Mouse (Mus musculus) adrenal gland (tissue): ENCODE data around the gene Crim1.

Experiments
- intact Hi-C: fragments of 180-260 bp; cut with DNase I; formaldehyde crosslinking; loops from one replicate; pipeline ENCODE4 v1.15.1; 2025

Gene Crim1

GRCm38 (mm10) chr17:78207246-78207645, 7.2 kb downstream of the Crim1 start:
- intact Hi-C loops = no loop called here

- intact Hi-C loops = no loop called here
Observed at GRCm38 (mm10) chr17:78208805-78209204, 8.8 kb downstream of the Crim1 start.

- intact Hi-C loops = no loop called here
Observed at GRCm38 (mm10) chr17:78209646-78210045, 9.6 kb downstream of the Crim1 start.

- intact Hi-C loops = no loop called here
Observed at GRCm38 (mm10) chr17:78211881-78212280, 11.8 kb downstream of the Crim1 start.

DNA sequence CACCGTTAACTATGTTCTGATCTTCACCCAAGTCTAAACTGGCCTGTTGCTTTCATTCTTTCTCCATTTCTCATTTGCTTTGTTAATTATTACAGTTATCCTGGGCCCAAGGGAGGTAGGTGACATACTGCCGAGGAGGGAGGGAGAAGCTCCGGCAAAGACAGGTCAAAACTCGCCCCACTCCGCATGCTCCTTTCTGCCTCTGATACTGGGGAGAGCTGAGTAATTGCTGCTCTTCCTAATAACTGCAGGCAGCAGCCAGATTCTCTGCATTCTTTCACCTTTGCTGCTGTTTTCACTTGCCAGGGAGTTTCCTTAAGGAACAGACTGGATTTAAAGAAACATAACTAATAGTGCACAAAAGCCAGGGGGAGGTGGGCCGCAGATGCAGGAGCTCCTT, 13.1 kb downstream of the Crim1 start:
- intact Hi-C loops = no loop called here

DNA sequence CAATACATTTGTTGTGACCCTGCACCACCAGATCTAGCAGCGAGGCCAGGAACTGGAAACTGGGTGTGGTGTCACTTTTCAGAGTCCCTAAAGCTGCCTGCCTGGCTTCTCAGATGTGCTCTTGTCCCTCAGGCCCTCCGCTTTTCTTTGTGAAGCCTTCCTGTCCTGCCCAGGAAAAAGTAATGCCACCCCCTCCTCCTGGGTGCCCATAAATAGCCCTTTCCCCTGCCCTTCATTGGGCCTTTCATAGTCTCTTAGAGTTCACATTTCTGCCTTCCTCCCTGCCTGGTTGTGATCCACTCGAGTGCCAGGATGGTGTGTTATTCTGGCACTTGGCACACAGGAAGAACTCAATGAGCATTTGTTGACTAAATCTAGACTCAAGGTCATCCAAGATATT, 16.5 kb downstream of the Crim1 start:
- intact Hi-C loops = no loop called here

DNA sequence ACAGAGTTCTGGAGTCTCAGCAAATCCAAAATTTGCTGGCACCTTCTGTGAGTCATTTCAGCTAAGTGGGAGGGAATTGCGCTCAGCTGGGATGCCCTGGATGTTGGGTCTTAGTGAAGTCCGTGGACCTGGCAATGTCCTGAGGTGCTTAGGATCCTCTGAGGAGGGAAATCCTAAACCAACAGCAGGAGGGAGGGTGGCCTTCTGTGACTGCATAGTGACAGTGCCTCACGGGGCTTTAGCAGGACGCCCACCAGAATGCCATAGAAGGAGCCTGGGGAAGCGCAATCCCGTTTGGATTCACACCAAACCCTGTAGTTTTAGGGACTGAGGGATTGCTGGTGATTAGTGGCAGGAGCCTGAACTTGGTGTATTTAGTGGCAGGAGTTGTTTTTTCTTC, 17.4 kb downstream of the Crim1 start:
- intact Hi-C loops = no loop called here

DNA sequence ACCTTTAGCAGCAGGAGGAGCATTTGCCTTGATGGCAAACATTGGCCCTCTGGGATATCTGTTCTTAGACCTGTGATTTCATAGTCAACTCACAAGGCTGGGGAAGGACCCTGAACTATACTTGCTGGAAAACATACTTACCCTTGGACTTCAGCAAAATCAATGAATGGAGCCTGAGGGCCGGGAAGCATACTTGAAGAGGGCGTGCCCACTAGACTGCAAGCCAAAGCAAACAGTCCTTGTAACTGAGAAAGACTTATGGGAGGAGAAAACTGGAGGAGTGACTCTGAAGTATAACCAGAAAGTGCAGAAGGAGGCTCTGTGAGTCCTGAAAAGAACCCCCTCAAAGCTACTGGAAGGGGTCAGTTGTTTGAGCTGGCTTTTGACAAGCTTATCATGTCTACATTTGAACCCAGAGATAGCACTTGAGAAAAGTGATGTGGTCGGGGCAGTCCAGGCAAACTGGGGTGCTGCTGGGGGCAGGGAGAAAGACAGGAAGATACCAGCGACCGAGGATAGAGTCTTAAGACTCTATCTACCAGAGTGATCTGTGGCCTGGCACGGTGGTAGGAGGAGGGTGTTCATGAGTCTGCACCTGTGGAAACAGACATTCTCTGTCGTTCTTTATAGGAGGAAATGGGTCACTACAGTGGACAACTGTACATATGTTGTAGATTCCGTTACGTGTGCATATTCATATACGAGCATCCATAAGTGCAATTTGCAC, 18.6 kb downstream of the Crim1 start:
- intact Hi-C loops = no loop called here

DNA sequence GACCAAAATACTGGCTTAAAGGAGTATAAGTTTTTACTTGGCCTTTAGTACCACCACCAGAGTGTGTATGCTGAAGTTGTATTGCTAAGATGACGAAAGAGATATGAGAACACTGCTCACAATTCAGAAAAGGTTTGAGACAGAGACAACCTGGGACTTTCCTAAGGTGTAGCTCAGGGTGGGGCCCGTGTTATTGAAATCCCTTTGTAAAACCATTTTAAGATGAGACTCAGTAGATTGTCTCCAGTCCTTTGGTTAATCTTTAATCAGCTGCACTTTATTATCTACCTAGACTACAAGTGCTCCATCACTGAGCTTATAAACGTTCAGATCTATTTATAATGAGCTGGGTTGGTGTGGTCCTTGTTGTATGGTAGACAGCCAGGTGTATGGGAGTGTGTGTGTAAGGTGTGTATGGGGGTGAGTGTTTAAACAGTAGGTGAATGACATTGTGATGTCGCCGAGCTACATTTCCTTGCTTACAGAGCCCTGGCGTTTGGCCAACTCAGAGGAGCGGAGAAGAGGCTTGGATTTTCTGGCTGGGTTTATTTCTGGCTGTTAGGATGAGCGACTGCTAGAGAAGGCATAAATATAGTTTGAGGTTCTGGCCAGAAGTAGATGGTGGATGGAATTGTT, 21.1 kb downstream of the Crim1 start:
- intact Hi-C loops = no loop called here

GRCm38 (mm10) chr17:78221860-78222259, 21.8 kb downstream of the Crim1 start:
- intact Hi-C loops = no loop called here

DNA sequence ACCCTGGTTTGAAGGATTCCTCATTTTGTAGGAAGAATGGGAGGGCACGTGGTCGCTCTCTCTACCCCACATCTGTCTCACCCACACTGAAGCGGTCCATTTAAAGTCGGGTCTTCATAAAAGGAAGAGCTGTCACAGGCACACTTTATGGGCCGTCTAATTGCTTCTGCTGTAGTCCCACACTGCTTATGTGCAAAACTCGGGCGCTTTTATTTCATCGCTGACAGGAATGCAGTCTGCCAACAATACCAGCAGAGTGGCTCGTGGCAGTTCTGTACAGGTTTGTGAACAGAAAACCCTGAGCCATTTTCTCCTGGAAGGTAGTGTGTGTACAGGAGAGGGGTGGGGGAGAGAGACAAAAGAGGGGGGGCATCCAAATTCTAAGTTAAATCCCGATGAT, 23.9 kb downstream of the Crim1 start:
- intact Hi-C loops = no loop called here

DNA sequence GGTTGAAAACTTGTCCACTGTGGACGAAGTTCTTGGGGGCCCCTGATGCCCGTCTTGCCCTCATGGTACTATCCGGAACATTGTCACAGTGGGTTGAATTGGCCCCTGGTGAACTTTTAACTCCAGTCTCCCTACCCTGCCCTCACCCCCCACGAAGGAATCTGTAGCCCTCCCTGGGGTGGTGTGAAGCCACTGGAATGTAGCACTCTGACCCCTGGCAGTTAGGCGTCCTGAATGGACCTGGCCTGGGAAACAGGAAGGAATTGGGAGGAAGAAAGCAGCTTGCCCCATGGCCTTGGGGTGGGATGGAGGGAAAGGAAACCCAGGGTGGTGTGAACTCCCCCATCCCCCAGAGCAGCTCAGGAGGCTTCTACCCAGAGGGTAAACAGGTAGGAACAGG, 25.5 kb downstream of the Crim1 start:
- intact Hi-C loops = no loop called here

DNA sequence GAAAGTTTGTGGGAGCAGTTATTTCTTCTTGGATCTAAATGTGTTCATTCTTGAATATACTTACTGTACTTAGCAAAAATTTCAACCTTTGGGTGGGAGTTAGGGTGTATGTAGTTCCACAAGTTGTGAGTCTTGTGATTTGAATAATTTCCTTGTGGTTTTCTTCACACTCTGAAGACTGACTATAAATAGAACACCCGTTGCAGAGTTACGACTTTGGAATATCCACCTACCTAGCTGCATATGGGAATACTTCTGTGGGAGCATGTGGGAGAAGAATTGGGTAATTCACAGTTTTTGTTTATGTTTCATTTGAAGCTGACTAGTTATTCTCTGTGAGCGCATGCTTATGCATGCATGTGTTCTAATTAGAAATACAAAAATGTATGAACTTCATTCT, 27.2 kb downstream of the Crim1 start:
- intact Hi-C loops = no loop called here

DNA sequence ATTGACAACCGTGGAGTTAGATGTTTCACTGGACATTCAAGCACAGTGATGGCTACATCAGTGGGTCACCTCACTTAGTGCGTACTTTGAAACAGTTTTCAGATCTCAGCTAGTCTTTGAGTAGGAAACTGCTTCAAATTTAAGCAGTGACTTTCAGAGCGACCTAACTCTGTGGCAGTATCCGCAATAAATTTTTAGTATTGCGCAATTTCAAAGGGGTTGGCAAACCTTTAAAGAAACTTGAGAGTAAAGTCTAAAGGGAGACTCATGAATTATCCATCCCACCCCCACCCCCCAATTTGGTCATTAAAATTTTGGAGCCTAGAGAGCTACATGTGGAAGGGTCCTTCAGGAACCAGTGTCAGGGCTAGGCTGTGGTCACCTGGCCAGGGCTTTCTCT, 31.5 kb downstream of the Crim1 start:
- intact Hi-C loops = no loop called here

GRCm38 (mm10) chr17:78232703-78233102, 32.7 kb downstream of the Crim1 start:
- intact Hi-C loops = no loop called here

GRCm38 (mm10) chr17:78233873-78234272, 33.8 kb downstream of the Crim1 start:
- intact Hi-C loops = no loop called here

DNA sequence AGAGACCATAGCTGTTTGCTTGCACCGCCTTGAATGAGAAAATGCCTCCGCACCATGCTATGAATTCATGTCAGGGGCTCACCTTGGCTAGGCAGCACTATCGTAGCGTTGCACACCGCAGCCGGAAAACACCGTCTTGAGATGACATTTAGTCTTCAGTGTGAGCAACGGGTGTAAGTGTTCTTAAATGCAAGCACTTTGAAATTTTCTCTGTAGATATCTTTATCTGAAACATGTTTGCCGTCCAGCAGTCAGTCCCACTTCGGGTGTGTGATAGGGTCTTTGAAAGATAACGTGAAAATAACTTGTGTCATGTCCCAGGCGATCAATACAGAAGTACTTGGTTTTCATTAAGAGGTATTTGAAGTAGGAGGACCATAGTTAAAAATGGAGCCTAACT, 36.1 kb downstream of the Crim1 start:
- intact Hi-C loops = no loop called here

DNA sequence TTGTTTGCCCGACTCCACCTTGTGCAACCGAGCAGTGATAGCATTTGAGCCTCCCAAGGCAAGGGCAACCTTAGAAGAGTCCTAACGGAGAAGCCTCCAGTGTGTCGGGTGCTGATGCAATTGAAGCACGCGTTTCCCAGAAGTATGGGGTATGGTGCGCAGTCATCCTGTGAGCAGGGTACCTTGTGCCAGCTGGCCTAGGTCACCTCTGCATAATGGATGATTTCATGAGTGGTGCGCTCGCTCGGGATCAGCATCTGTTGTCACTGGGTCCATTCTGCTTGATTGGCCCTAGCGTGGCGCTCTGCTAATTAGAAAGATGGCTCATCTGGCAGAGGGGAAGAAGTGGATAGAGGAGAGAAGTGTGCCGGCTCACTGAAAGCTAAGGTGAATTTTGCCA, 37.9 kb downstream of the Crim1 start:
- intact Hi-C loops = no loop called here

GRCm38 (mm10) chr17:78240161-78240560, 40.1 kb downstream of the Crim1 start:
- intact Hi-C loops = no loop called here

GRCm38 (mm10) chr17:78241238-78241637, 41.2 kb downstream of the Crim1 start:
- intact Hi-C loops = no loop called here

- intact Hi-C loops = loop anchor here (5.0 kb wide), 1 partner anchor 42 kb away; the partner anchor contains the start of gene Crim1
Observed at GRCm38 (mm10) chr17:78244752-78245151, 44.7 kb downstream of the Crim1 start.

DNA sequence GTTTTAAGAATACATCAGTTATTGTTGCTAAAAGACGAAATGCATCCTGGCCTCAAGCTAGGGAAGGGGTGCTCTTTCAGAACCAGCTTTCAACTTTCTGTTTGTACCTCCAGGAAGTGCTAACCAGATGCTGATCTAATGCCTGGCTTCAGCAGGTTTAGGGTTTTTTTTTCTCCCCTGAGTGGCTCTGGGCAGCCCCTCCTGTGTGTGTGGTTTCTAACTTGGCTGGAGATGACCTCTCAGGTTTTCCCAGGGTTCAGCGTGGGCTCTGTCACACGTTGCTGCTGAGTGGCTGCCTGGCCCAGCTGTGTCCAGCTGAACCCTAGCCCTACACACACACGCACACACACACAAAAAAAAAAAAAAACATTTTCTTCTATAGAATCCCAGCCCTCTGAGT, 45.4 kb downstream of the Crim1 start:
- intact Hi-C loops = loop anchor here (5.0 kb wide), 1 partner anchor 43 kb away; the partner anchor contains the start of gene Crim1
